Mouse (Mus musculus) limb, embryonic 14.5 days (tissue): ENCODE measurements around the gene Nav2. TPM values are rescaled to one million over a fixed set of nuclear protein-coding genes. Genes with fewer than 3 reads are reported as not detected.

ENCODE experiments used
- ATAC-seq: fragments of 200-750 bp; cut with Nextera tagmentation; 2 replicates; pipeline ENCODE4 v1.8.0; 2017; ENCODE audit warnings: low read depth, moderate number of reproducible peaks, moderate TSS enrichment; ENCODE audit not compliant: low FRiP score
- DNase-seq: peaks from one replicate; pipeline ENCODE4 v3.0.0-alpha.2; 2015; ENCODE audit warnings: low spot score
- H3K27ac ChIP-seq: fragments of 300-500 bp; sonication (generic); replicated peaks from 2 replicates; pipeline ENCODE4 v1.5.1; 2014; ENCODE audit warnings: low read depth, mild to moderate bottlenecking, low read length, moderate library complexity, mixed read lengths
- H3K27me3 ChIP-seq: fragments of 300-500 bp; sonication (generic); 2 replicates; pipeline ENCODE4 v1.6.1; 2014; ENCODE audit warnings: low read length, mixed read lengths; ENCODE audit not compliant: control insufficient read depth, insufficient read depth
- H3K36me3 ChIP-seq: fragments of 300-500 bp; sonication (generic); 2 replicates; pipeline ENCODE4 v1.6.1; 2014; ENCODE audit warnings: mild to moderate bottlenecking, low read length, moderate library complexity, mixed read lengths; ENCODE audit not compliant: control insufficient read depth, insufficient read depth
- H3K4me1 ChIP-seq: fragments of 300-500 bp; sonication (generic); 2 replicates; pipeline ENCODE4 v1.6.1; 2014; ENCODE audit warnings: antibody characterized with exemption, low read length, mixed read lengths; ENCODE audit not compliant: control insufficient read depth, insufficient read depth
- H3K4me2 ChIP-seq: fragments of 300-500 bp; sonication (generic); replicated peaks from 2 replicates; pipeline ENCODE4 v1.6.1; 2014; ENCODE audit warnings: low read depth, mild to moderate bottlenecking, low read length, moderate library complexity; ENCODE audit not compliant: severe bottlenecking
- H3K4me3 ChIP-seq: fragments of 300-500 bp; sonication (generic); replicated peaks from 2 replicates; pipeline ENCODE4 v1.5.1; 2014; ENCODE audit warnings: low read length
- H3K9ac ChIP-seq: fragments of 300-500 bp; sonication (generic); 2 replicates; pipeline ENCODE4 v1.6.1; 2014; ENCODE audit warnings: mild to moderate bottlenecking, low read depth, low read length, moderate library complexity; ENCODE audit not compliant: severe bottlenecking
- H3K9me3 ChIP-seq: fragments of 300-500 bp; sonication (generic); 2 replicates; pipeline ENCODE4 v1.6.1; 2016; ENCODE audit warnings: low read length; ENCODE audit not compliant: control insufficient read depth
- POLR2A ChIP-seq: fragments of 200-500 bp; IDR thresholded peaks from 2 replicates; pipeline ENCODE4 v1.8.0; 2012; ENCODE audit warnings: inconsistent platforms, mild to moderate bottlenecking, moderate library complexity, borderline replicate concordance; ENCODE audit not compliant: insufficient read depth, insufficient read length; ENCODE audit errors: extremely low read depth
- WGBS: fragments of 180-500 bp; shearing (Covaris S2); extraction: QIAGEN DNeasy Blood & Tissue Kit; methylation state at CpG from one replicate; pipeline ENCODE4 v1.1.7; 2014; 5-methylcytosine and 5-hydroxymethylcytosine counted together
- polyA plus RNA-seq, 2 experiments: library from polyadenylated mRNA; depleted of rRNA in 1 of 2; stranded (reverse) in 1 of 2; unstranded in 1 of 2; fragments of >200 nt; fragmentation: Nextera tagmentation in 1 of 2; extraction: Ambion mirVana in 1 of 2; gene quantifications; 2 replicates each; pipeline versions ENCODE4 v1.2.1 to v1.2.3; 2012 to 2014

Nav2 gene
- polyA plus RNA-seq, 2 experiments = 15.8 to 16.8 TPM

DNA sequence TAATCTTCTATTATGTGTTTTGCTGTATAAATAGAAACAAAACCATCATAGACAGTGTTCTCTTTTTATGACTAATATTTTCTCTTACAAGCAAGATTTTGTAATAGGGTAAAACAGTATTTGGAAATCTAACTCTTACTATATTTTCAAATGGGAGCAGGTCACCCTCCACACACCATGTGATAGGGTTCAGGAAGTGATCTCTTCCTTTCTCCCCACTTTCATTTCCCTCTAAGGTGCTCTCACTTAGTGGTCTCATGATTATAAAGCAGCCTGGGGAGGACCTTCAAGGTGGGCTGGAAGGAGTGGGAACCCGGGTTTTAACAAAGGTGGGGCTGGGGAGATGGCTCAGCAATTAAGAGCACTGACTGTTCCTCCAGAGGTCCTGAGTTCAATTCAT is 487.7 kb downstream of the Nav2 start:
- Histone ChIP-seq H3K4me1 (peaks cover 36% of the 10 kb centered on the region), H3K9ac (no peak overlapping the region), H3K27me3 (no peaks in the 10 kb centered on the region), H3K4me2 (no peak overlapping the region), H3K27ac (0 out of 2 replicates have a peak overlapping the region, but pooled peaks have one; percentile 39), H3K36me3 (no peaks in the 10 kb centered on the region), H3K9me3 (no peaks in the 10 kb centered on the region), H3K4me3 (no peak overlapping the region)
- 74% methylated on average over 1 of the region's 1 CpGs for WGBS
- TF ChIP-seq POLR2A = no peak
- ATAC-seq (no peak), DNase-seq (no peak)

DNA sequence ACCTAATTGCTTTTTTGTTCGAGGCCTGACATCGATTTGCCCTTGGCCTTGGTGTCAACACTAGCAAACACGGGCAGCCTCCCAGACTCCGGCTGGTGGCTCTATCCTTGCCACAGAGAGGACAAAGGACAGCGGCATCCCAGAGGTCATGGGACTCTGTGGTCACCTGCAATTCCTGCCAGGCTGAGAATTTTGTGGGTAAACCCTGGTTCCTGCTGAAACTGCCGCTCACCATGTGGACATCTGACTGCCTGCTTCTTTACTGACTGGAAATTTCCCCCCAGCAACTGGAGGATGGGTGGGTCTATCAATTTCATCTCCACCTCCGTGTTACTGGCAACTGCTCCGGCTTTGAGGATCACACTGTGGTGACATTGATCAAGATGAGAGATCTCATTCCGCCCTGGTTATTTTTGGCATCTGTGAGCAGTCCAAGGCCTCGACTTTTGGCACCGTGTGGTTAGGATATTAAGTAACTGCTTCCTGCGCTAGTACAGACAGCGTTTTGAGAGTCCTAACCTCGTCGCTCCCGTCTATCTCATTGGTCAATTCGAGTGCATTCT is 489.0 kb downstream of the Nav2 start:
- no peak overlapping the region for H3K9ac ChIP-seq
- no peak overlapping the region for H3K4me3 ChIP-seq
- H3K27ac ChIP-seq = no peak overlapping the region; the same call in 1 of the 2 replicates
- H3K4me1 ChIP-seq = peaks cover 34% of the 10 kb centered on the region
- peak; percentile 55 for DNase-seq
- no peaks in the 10 kb centered on the region for H3K9me3 ChIP-seq
- ATAC-seq = no peak
- WGBS = 59% methylated on average over 17 of the region's 17 CpGs
- no peak for TF ChIP-seq POLR2A
- H3K4me2 ChIP-seq = no peak overlapping the region
- no peaks in the 10 kb centered on the region for H3K27me3 ChIP-seq
- no peaks in the 10 kb centered on the region for H3K36me3 ChIP-seq

DNA sequence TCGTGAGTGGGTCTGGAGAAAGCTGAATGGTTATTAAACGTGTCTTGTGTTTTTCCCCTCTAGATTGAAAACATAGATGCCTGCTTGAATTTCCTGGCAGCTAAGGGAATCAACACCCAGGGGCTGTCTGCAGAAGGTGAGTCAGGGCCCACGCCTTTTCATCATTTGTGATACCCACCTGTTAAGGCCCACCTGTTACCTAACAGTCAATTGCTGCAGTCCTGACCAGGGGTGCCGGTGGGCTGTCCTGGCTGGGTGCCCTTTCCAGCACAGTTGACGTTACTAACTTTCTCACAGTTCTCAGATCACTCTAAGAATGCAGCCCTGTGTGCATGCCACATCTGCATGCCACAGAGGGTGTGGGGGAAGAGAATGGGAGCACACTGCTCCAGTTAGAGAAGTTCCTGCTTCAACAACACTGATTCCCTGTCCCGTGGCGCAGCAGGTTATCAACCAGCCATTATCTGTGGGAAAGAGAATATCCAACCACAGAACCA is 489.6 kb downstream of the Nav2 start:
- Histone ChIP-seq H3K4me1 (peaks cover 28% of the 10 kb centered on the region), H3K27me3 (no peaks in the 10 kb centered on the region), H3K9me3 (no peaks in the 10 kb centered on the region), H3K4me3 (no peak overlapping the region), H3K9ac (no peak overlapping the region), H3K27ac (no peak overlapping the region), H3K36me3 (no peaks in the 10 kb centered on the region), H3K4me2 (no peak overlapping the region)
- ATAC-seq (no peak), DNase-seq (no peak)
- no peak for TF ChIP-seq POLR2A
- 54% methylated on average over 7 of the region's 7 CpGs for WGBS

DNA sequence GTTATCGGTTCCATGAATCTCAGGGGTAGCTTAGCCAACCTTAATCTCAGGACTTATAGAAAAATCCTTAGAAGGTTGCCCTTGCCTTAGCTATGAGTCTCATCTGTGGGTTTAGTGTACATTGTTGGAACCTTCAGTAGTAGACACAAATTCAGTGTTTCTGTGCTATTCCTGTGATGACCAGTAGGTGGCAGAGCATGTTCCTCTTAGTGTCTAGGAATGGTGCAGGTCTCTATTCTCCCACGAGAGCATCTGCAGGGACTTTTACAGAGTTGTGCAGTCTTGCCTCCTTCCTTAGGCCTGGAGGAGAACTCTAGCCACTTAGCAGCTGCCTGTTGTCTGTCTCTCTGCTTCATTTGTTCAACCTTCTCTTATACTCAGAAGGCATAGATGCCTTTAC is 490.8 kb downstream of the Nav2 start:
- H3K9me3 ChIP-seq = no peaks in the 10 kb centered on the region
- TF ChIP-seq POLR2A = no peak
- H3K9ac ChIP-seq = no peak overlapping the region
- H3K4me1 ChIP-seq = peaks cover 20% of the 10 kb centered on the region
- ATAC-seq = no peak
- no peak overlapping the region for H3K27ac ChIP-seq
- no peak overlapping the region for H3K4me3 ChIP-seq
- H3K4me2 ChIP-seq = no peak overlapping the region
- DNase-seq = peak; percentile 91
- WGBS = 42% methylated on average over 2 of the region's 2 CpGs
- no peaks in the 10 kb centered on the region for H3K36me3 ChIP-seq
- no peaks in the 10 kb centered on the region for H3K27me3 ChIP-seq

DNA sequence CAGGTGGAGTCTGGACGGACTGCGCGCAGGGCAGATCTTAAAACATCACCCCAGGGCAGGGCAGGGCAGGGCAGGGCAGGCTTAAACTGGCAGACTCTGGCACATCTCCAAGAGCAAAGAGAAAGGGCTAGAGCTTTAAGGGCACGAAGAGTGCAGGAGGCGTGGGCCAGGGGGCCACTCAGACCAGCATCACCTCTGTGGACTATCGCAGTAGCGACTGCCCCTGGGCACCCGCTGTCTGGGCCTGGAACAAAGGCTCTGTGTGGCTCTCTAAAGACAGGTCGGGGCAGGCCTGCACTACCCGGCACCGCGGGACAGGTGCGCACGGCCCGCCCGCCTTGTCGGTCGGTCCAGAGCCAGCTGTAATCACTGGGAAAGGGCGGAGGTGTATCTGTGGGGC is 491.9 kb downstream of the Nav2 start:
- ATAC-seq (no peak), DNase-seq (no peak)
- no peak overlapping the region for H3K27ac ChIP-seq
- peaks cover 20% of the 10 kb centered on the region for H3K4me1 ChIP-seq
- H3K4me2 ChIP-seq = no peak overlapping the region
- no peak overlapping the region for H3K9ac ChIP-seq
- no peaks in the 10 kb centered on the region for H3K27me3 ChIP-seq
- no peak overlapping the region for H3K4me3 ChIP-seq
- WGBS = 75% methylated on average over 19 of the region's 19 CpGs
- H3K36me3 ChIP-seq = no peaks in the 10 kb centered on the region
- H3K9me3 ChIP-seq = no peaks in the 10 kb centered on the region
- no peak for TF ChIP-seq POLR2A
